15 mouse cellular contexts compared by ENCODE assay signal in the genomic region with DNA sequence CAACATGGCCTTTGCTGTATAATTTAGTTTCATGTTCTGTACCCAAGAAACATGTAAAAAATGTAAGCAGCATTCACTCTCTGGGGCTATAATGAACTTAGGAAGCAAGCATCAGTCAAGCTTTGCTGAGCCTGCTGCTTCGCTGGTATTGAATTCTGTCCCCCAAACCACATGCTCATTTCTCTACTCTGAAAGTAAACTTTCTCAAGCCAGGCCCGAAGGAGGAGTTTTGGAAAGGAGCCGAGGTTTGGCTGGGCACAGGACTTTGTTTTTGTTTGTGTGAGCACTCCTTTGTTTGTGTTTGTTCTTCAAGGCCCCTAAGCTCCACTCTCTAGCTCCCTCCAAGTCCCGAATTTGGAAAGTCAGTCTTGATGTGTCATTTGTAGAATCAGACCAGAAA.
DNase-seq lines count a peak whose midpoint lies in the region; ATAC-seq lines count a peak whose summit lies in the region.
"Had no signal": no experiment of that assay in that cellular context is flagged by ENCODE, and none has a peak within 500 bp of the region (broad histone marks: within the 10 kb centered on the region; RNA-seq: fewer than 3 reads in every experiment).

No protein-coding gene starts in this region.

- DNase-seq in embryonic facial prominence, embryonic 10.5 days (ENCODE audit: low spot score): no peak
- DNase-seq in kidney, postnatal 10 days: peak; percentile 18
- peak; percentile 3 for DNase-seq in right cerebral cortex, adult 18-20 months
- no peak for DNase-seq in right cerebral cortex, postnatal 14 days
- peak; percentile 9 to 27 for DNase-seq in lung, postnatal 4 days
- DNase-seq in adrenal gland, adult 18-20 months (ENCODE audit: low spot score in 2 of 2): no peak
- DNase-seq: adrenal gland, postnatal 10 days; cerebellum, postnatal 36 days had no signal

- no peaks in the 10 kb centered on the region for H3K9me3 ChIP-seq in embryonic facial prominence, embryonic 13.5 days
- H3K9me3 ChIP-seq in embryonic facial prominence, embryonic 10.5 days: no peaks in the 10 kb centered on the region
- H3K9me3 ChIP-seq in kidney, embryonic 15.5 days (replicated peaks): no peaks in the 10 kb centered on the region
- H3K9me3 ChIP-seq: heart, embryonic 12.5 days; hindbrain, embryonic 10.5 days; limb, embryonic 10.5 days had no signal

- ATAC-seq in embryonic facial prominence, embryonic 13.5 days (ENCODE audit: insufficient number of reproducible peaks, insufficient read depth, low FRiP score, low TSS enrichment, low read depth): no peak
- ATAC-seq in kidney, embryonic 15.5 days (replicated peaks; ENCODE audit: low FRiP score): no peak
- ATAC-seq: intestine, embryonic 16.5 days had no signal

- no peaks in the 10 kb centered on the region for H3K27me3 ChIP-seq in embryonic facial prominence, embryonic 13.5 days
- peaks cover 66% of the 10 kb centered on the region for H3K27me3 ChIP-seq in embryonic facial prominence, embryonic 10.5 days (replicated peaks; ENCODE audit: low read depth, poor library complexity, severe bottlenecking)
- H3K27me3 ChIP-seq in kidney, embryonic 15.5 days: no peaks in the 10 kb centered on the region
- H3K27me3 ChIP-seq: heart, embryonic 12.5 days had no signal

- no peak overlapping the region for H3K4me2 ChIP-seq in embryonic facial prominence, embryonic 13.5 days
- H3K4me2 ChIP-seq in kidney, embryonic 15.5 days: no peak overlapping the region
- H3K4me2 ChIP-seq: heart, embryonic 12.5 days had no signal

- H3K4me1 ChIP-seq in embryonic facial prominence, embryonic 13.5 days: peaks cover 8% of the 10 kb centered on the region; the same call in 1 of the 2 replicates
- 0 out of 2 replicates have a peak, but pooled peaks cover 2% of the 10 kb centered on the region for H3K4me1 ChIP-seq in embryonic facial prominence, embryonic 10.5 days
- no peaks in the 10 kb centered on the region for H3K4me1 ChIP-seq in kidney, embryonic 15.5 days
- H3K4me1 ChIP-seq: heart, embryonic 12.5 days; hindbrain, embryonic 10.5 days had no signal

- no peak overlapping the region for H3K4me3 ChIP-seq in embryonic facial prominence, embryonic 13.5 days
- H3K4me3 ChIP-seq in embryonic facial prominence, embryonic 10.5 days: no peak overlapping the region
- H3K4me3 ChIP-seq in kidney, embryonic 15.5 days (replicated peaks): no peak overlapping the region
- H3K4me3 ChIP-seq: heart, embryonic 12.5 days; hindbrain, embryonic 10.5 days; limb, embryonic 10.5 days had no signal

- H3K36me3 ChIP-seq in embryonic facial prominence, embryonic 13.5 days: no peaks in the 10 kb centered on the region
- H3K36me3 ChIP-seq in embryonic facial prominence, embryonic 10.5 days (replicated peaks): no peaks in the 10 kb centered on the region
- H3K36me3 ChIP-seq in kidney, embryonic 15.5 days: no peaks in the 10 kb centered on the region
- H3K36me3 ChIP-seq: heart, embryonic 12.5 days; hindbrain, embryonic 10.5 days; limb, embryonic 10.5 days had no signal

- H3K27ac ChIP-seq in embryonic facial prominence, embryonic 13.5 days: peak overlapping the region; percentile 28; the same call in 1 of the 2 replicates
- no peak overlapping the region for H3K27ac ChIP-seq in embryonic facial prominence, embryonic 10.5 days (replicated peaks)
- no peak overlapping the region for H3K27ac ChIP-seq in kidney, embryonic 15.5 days
- H3K27ac ChIP-seq: hindbrain, embryonic 10.5 days; limb, embryonic 10.5 days; liver, embryonic 14.5 days had no signal

- no peak overlapping the region for H3K9ac ChIP-seq in embryonic facial prominence, embryonic 13.5 days
- no peak overlapping the region for H3K9ac ChIP-seq in kidney, embryonic 15.5 days
- H3K9ac ChIP-seq: heart, embryonic 12.5 days; liver, embryonic 14.5 days had no signal

- 37% methylated on average over 4 of the region's 4 CpGs for WGBS in embryonic facial prominence, embryonic 13.5 days
- WGBS in embryonic facial prominence, embryonic 10.5 days: 56% methylated on average over 4 of the region's 4 CpGs
- WGBS in kidney, embryonic 15.5 days: 37% methylated on average over 4 of the region's 4 CpGs

Comparison
In these comparisons a context has a peak if more than half of its experiments do, and no peak if none do; other contexts are left out.
1. DNase-seq: peak in kidney, postnatal 10 days (single experiment), right cerebral cortex, adult 18-20 months (single experiment) and lung, postnatal 4 days (2 of 2); none in embryonic facial prominence, embryonic 10.5 days (single experiment), right cerebral cortex, postnatal 14 days (single experiment) and adrenal gland, adult 18-20 months (0 of 2).